Mouse (Mus musculus): ENCODE results near the gene Fam129a.
"Not testable (repeated sequence)": the region's sequence is repeated elsewhere in the genome, so short reads cannot be mapped to it uniquely, and the experiment has no call there.

Gene Fam129a

GRCm38 (mm10) chr1:151690583-151691193 is 119.7 kb downstream of the Fam129a start:
- no peak for DNase-seq (ENCODE audit: low read depth in 2 of 2, low spot score in 2 of 2)

- DNase-seq (ENCODE audit: low read depth in 2 of 2, low spot score in 2 of 2), result not testable (repeated sequence)
These were observed 121.9 kb downstream of the Fam129a start for GRCm38 (mm10) chr1:151692867-151693266.

- no peak for DNase-seq (ENCODE audit: low read depth in 2 of 2, low spot score in 2 of 2)
These were observed 125.8 kb downstream of the Fam129a start for GRCm38 (mm10) chr1:151696751-151697150.

GRCm38 (mm10) chr1:151697901-151698641 is 127.1 kb downstream of the Fam129a start:
- no peak for DNase-seq (ENCODE audit: low read depth in 2 of 2, low spot score in 2 of 2)

GRCm38 (mm10) chr1:151699363-151699762 is 128.4 kb downstream of the Fam129a start:
- no peak for DNase-seq (ENCODE audit: low read depth in 2 of 2, low spot score in 2 of 2)

DNA sequence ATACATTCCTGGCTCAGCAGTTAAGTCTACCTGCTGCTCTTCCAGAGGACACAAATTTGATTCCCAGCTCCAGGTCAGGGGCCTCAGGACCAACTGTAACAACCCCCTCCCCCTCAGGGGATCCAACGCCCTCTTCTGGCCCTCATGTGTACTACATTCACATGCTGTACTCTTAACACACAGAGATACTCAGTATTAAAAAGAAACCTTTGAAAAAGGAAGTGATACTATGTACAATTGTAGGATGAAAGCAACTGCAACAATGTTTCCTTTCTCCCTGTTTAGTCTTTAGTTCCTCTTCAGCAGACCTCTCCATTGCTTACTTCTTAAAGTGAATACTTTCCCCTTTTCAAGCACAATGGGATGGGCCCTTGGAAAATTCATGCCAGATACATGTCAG is 131.8 kb downstream of the Fam129a start:
- no peak for DNase-seq (ENCODE audit: low read depth in 2 of 2, low spot score in 2 of 2)

- peak; percentile 69 to 71 for DNase-seq (ENCODE audit: low read depth in 2 of 2, low spot score in 2 of 2)
These were observed 134.9 kb downstream of the Fam129a start for GRCm38 (mm10) chr1:151705723-151706396.

DNA sequence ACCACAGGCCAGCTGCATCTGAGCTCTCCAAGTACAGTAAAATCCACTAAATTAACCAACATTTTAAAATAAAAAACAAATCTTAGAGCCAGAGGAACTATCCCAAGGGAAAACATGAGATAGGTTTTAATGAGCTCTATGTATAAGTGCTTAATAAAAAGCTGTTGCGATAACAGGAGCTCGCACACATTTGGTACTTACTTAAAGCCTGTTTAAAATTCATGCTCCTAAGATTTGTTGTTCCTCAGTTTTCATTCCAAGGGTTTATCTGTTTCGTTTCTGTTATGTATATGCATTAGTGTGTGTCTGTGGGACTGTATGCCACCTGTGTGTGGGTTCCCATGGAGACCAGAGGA is 135.4 kb downstream of the Fam129a start:
- DNase-seq (ENCODE audit: low read depth in 2 of 2, low spot score in 2 of 2), result no peak

DNA sequence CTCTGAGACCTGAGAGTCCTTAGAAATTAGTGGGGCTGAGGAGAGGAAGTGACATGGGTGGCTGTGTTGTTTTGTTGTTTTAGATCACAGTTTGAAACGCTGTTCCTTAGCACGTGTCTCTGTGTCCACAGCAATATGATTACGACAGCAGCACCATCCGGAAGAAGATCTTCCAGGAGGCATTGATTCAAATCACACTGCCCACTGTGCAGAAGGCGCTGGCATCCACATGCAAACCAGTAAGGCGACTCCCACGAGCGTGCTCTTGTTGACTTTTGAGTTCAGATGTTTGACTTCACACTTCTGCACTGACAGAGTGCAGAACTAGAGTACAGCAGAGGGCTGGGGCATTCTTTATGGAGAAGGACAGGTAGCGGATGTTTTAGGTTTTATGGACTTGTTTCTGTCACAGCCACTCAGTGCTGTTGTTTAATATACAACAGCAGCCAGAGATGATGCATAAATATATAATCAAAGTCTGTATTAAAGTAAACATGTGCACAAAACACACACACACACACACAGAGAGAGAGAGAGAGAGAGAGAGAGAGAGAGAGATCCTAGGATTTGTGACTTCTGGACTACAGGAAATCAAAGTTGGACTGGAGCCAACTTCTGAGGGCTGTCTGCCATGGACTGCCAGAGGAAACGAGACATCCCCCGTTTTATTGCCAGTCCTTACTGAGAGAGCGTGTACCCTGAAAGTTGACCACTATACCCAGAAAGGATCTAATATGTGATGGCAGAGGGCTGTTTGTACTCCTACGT is 138.2 kb downstream of the Fam129a start:
- DNase-seq (ENCODE audit: low read depth in 2 of 2, low spot score in 2 of 2), result no peak

DNA sequence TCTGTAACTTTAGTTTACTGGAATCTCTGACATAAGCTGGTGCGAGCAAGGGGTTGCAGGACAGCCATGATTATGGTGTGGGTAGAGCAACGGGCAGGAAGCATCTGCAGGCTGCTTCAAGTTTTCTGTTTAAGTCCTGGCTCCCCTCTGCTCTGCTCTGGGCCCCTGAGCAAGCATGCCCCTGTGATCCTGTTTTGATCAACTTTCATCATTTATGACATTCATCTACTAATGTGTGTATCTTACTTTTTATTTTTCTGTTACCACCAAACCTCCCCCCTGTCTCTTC is 138.7 kb downstream of the Fam129a start:
- no peak for DNase-seq (ENCODE audit: low read depth in 2 of 2, low spot score in 2 of 2)

- no peak for DNase-seq (ENCODE audit: low read depth in 2 of 2, low spot score in 2 of 2)
These were observed 139.6 kb downstream of the Fam129a start for GRCm38 (mm10) chr1:151710424-151711055.

DNA sequence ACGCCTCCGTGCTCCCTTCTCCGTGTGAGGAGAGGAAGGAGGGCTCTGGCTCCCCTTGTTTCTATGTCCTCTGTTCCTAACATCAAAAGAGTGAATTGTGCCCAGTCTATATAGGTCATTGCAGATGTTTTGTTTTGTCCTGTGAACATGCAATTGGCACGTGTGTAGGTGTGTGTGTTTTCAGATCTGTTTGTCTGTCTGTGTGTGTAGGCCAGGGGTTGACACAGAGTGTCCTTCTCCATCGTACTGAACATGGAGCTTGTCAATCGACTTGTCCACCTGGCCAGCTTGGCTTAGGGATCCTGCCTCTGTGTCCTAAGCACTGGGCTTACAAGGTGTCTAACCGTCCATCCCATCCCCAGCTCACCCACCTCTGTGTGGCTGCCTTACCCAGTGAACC is 140.1 kb downstream of the Fam129a start:
- no peak for DNase-seq (ENCODE audit: low read depth in 2 of 2, low spot score in 2 of 2)

- no peak for DNase-seq (ENCODE audit: low read depth in 2 of 2, low spot score in 2 of 2)
These were observed 141.7 kb downstream of the Fam129a start for GRCm38 (mm10) chr1:151712664-151713063.

- no peak for DNase-seq (ENCODE audit: low read depth in 2 of 2, low spot score in 2 of 2)
These were observed 142.6 kb downstream of the Fam129a start for GRCm38 (mm10) chr1:151713622-151714021.

DNA sequence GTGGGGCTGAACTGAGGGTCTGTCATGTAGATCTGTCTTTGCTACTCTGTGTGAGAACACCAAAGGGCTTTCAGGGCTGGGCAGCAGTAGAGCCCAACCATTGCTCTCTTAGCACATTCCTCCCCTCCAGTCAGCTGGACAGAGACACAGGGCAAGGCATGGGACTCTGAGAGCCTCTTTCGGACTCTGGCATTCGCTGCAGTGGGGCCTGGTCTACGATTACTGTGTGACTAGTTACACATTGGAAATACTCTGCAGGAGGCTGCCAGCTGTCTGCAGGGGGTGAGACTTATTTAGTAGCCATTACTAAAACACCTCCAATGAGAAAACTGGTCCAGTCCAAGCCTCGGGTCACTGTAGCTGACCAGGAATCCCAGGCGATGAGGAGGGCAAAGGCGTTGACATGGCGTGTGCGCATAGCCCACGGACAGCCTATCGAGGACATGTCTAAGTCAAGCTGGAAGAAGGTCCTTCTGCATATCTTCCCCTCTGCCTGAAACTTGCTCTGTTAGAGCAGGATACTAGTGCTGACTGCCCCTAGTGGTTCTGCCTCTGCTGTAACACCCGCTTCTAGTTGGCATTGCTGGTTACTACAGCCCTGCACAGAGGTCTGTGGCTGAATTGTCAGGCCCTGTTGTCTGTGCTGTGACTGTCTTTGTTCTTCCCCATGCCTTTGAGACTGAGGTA is 145.2 kb downstream of the Fam129a start:
- DNase-seq (ENCODE audit: low read depth in 2 of 2, low spot score in 2 of 2), result no peak

DNA sequence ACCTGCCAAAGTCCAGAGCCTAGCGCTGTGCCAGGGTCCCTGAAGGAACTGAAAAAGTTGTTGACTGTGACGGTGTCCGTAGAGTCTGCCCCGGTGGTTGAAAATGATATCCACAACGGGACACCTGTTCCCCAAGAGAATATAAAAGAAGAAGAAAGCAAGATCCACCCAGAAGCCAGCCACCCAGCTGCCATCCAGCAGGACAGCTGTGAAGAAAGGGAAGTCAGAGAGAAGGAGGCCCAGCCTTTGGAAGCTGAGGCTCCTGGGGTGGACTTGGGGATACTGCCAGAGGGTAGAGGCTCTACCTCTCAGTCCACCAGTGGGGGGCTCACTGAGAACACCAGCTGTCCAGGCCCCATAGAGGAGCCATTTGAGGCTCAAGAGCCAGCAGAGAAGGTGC is 146.6 kb downstream of the Fam129a start:
- DNase-seq (ENCODE audit: low read depth in 2 of 2, low spot score in 2 of 2), result no peak

- DNase-seq (ENCODE audit: low read depth in 2 of 2, low spot score in 2 of 2), result no peak
These were observed 147.6 kb downstream of the Fam129a start for GRCm38 (mm10) chr1:151718575-151718974.

GRCm38 (mm10) chr1:151719911-151720310 is 148.9 kb downstream of the Fam129a start:
- DNase-seq (ENCODE audit: low read depth in 2 of 2, low spot score in 2 of 2), result no peak

GRCm38 (mm10) chr1:151720566-151720965 is 149.6 kb downstream of the Fam129a start:
- DNase-seq (ENCODE audit: low read depth in 2 of 2, low spot score in 2 of 2), result no peak

- no peak for DNase-seq (ENCODE audit: low read depth in 2 of 2, low spot score in 2 of 2)
These were observed 150.5 kb downstream of the Fam129a start for GRCm38 (mm10) chr1:151721357-151721983.

All from CD8-positive naive resting alpha-beta T cell, adult 2 months (primary cell).